10 mouse cellular contexts compared by ENCODE assay signal in the genomic region with DNA sequence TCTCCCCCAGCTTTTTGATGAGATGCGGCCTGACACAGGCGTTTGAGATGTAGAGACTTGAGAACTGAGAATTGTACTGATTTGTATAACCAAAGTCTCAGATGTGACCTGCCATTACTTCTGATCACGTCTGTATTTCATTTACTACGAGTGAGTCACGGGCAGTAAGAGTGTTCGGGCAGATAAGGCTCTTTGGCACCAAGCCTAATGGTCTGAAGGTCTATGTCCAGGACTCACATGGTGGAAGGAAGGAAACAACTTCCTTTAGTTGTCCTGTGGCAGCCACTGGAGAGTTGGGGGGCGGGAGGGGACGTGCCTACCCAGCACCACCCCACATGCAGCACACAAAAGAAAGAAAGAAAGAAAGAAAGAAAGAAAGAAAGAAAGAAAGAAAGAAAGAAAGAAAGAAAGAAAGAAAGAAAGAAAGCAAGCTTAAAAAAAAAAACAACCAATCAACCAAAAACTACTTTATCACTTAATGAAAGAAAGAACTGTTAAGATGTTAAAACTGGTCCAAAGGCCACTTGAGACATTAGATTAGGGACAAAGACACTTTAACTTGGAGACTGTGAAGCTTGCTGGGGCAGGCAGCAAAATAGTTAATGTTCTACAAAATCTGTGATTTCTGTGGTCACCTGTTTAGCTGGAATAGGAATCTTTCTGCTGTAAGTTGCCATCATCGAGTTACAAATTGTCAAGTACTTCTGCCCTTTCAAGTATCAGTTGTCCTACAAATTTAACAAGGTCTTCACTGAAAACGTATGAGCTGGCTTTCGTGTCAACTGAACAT. TPM values are rescaled to one million over a fixed set of nuclear protein-coding genes. Genes with fewer than 3 reads are reported as not detected.
DNase-seq lines count a peak whose midpoint lies in the region; ATAC-seq lines count a peak whose summit lies in the region.
"Had no signal": no experiment of that assay in that cellular context is flagged by ENCODE, and none has a peak within 500 bp of the region (broad histone marks: within the 10 kb centered on the region; RNA-seq: fewer than 3 reads in every experiment).

No protein-coding gene starts in this region.

- 32% methylated on average over 11 of the region's 11 CpGs for WGBS in liver, embryonic 16.5 days (ENCODE audit: insufficient replicate concordance)
- 37% methylated on average over 11 of the region's 11 CpGs for WGBS in liver, embryonic 12.5 days (ENCODE audit: insufficient replicate concordance)
- 74% methylated on average over 11 of the region's 11 CpGs for WGBS in embryonic facial prominence, embryonic 10.5 days

- H3K36me3 ChIP-seq in liver, embryonic 16.5 days (ENCODE audit: control insufficient read depth, insufficient read depth) = no peaks in the 10 kb centered on the region
- H3K36me3 ChIP-seq in liver, embryonic 12.5 days = no peaks in the 10 kb centered on the region
- H3K36me3 ChIP-seq in embryonic facial prominence, embryonic 10.5 days (replicated peaks) = peaks cover 70% of the 10 kb centered on the region

- H3K27ac ChIP-seq in liver, embryonic 16.5 days (ENCODE audit: low read length) = no peak overlapping the region
- no peak overlapping the region for H3K27ac ChIP-seq in liver, embryonic 12.5 days
- H3K27ac ChIP-seq in embryonic facial prominence, embryonic 10.5 days (replicated peaks) = no peak overlapping the region
- H3K27ac ChIP-seq: liver, embryonic 14.5 days had no signal

- no peak overlapping the region for H3K4me3 ChIP-seq in liver, embryonic 16.5 days (ENCODE audit: low read depth, low read length)
- H3K4me3 ChIP-seq in liver, embryonic 12.5 days = no peak overlapping the region
- H3K4me3 ChIP-seq in embryonic facial prominence, embryonic 10.5 days = no peak overlapping the region

- H3K27me3 ChIP-seq in liver, embryonic 16.5 days (ENCODE audit: control insufficient read depth, insufficient read depth, low read depth, low read length) = no peaks in the 10 kb centered on the region; the same call in 1 of the 2 replicates
- peaks cover 15% of the 10 kb centered on the region for H3K27me3 ChIP-seq in liver, embryonic 12.5 days (replicated peaks)
- no peaks in the 10 kb centered on the region for H3K27me3 ChIP-seq in embryonic facial prominence, embryonic 10.5 days (replicated peaks; ENCODE audit: low read depth, poor library complexity, severe bottlenecking)

- peak; percentile 55 to 74 for DNase-seq in heart, adult 9 months (ENCODE audit: low spot score in 2 of 2)
- DNase-seq in kidney, adult 8-10 months = peak; percentile 78 to 84
- DNase-seq in lung, postnatal 36 days = peak; percentile 89
- no peak for DNase-seq in frontal cortex, postnatal 10 days (ENCODE audit: low spot score in 2 of 2)
- DNase-seq in right cerebral cortex, adult 2 months (ENCODE audit: low spot score in 2 of 2) = no peak
- DNase-seq in embryonic facial prominence, embryonic 10.5 days (ENCODE audit: low spot score) = no peak

- no peak overlapping the region for H3K4me2 ChIP-seq in liver, embryonic 16.5 days (ENCODE audit: low read depth, low read length)
- no peak overlapping the region for H3K4me2 ChIP-seq in liver, embryonic 12.5 days

- no peaks in the 10 kb centered on the region for H3K9me3 ChIP-seq in liver, embryonic 16.5 days (replicated peaks; ENCODE audit: control insufficient read depth, low read length)
- H3K9me3 ChIP-seq in liver, embryonic 12.5 days (replicated peaks) = no peaks in the 10 kb centered on the region
- no peaks in the 10 kb centered on the region for H3K9me3 ChIP-seq in embryonic facial prominence, embryonic 10.5 days

- ATAC-seq in liver, embryonic 16.5 days (ENCODE audit: low read depth) = peak; percentile 58
- no peak for ATAC-seq in liver, embryonic 12.5 days
- ATAC-seq: CD4-positive, CD25-positive, alpha-beta regulatory T cell, adult 4 months had no signal

- H3K9ac ChIP-seq in liver, embryonic 16.5 days (ENCODE audit: low read depth, low read length) = no peak overlapping the region
- H3K9ac ChIP-seq in liver, embryonic 12.5 days = no peak overlapping the region
- H3K9ac ChIP-seq: liver, embryonic 14.5 days had no signal

- no peaks in the 10 kb centered on the region; the same call in 1 of the 2 replicates for H3K4me1 ChIP-seq in liver, embryonic 16.5 days (ENCODE audit: control insufficient read depth, low read depth, low read length)
- H3K4me1 ChIP-seq in liver, embryonic 12.5 days = 0 out of 2 replicates have a peak, but pooled peaks cover 6% of the 10 kb centered on the region
- H3K4me1 ChIP-seq in embryonic facial prominence, embryonic 10.5 days = peaks cover 7% of the 10 kb centered on the region; the same call in 1 of the 2 replicates

RNA-seq across cellular contexts. Expression of gene Hspa8, which starts 24.1 kb away (rescaled TPM):
- 981 and 995 TPM in 2 replicates for polyA plus RNA-seq in liver, embryonic 16.5 days (2015; fragmentation: Nextera tagmentation; extraction: Ambion mirVana)
- polyA plus RNA-seq in liver, embryonic 12.5 days (2016; fragmentation: Nextera tagmentation; extraction: Ambion mirVana) = 2,428 and 2,723 TPM in 2 replicates
- 3,691 and 4,038 TPM in 2 replicates for polyA plus RNA-seq in embryonic facial prominence, embryonic 10.5 days (2016; fragmentation: Nextera tagmentation; extraction: Ambion mirVana)

Comparison
In these comparisons a context has a peak if more than half of its experiments do, and no peak if none do; other contexts are left out.
1. DNase-seq: peak in heart, adult 9 months (2 of 2), kidney, adult 8-10 months (2 of 2) and lung, postnatal 36 days (single experiment); none in frontal cortex, postnatal 10 days (0 of 2), right cerebral cortex, adult 2 months (0 of 2) and embryonic facial prominence, embryonic 10.5 days (single experiment).